Mouse (Mus musculus): Measurements from ENCODE around the gene Ctdspl. TPM values are rescaled to one million over a fixed set of nuclear protein-coding genes. Genes with fewer than 3 reads are reported as not detected.

Gene Ctdspl
- polyA plus RNA-seq, 1 experiment from 2014 or later, result 2.5 TPM

GRCm38 (mm10) chr9:119003990-119004702, 77.9 kb downstream of the Ctdspl start:
- H3K4me3 ChIP-seq (replicated peaks), result no peak overlapping the region
- H3K9ac ChIP-seq, result no peak overlapping the region
- H3K4me1 ChIP-seq (replicated peaks), result peaks cover 42% of the 10 kb centered on the region
- H3K4me2 ChIP-seq, result no peak overlapping the region
- H3K9me3 ChIP-seq (replicated peaks), result no peaks in the 10 kb centered on the region
- H3K36me3 ChIP-seq (replicated peaks), result no peaks in the 10 kb centered on the region
- WGBS (ENCODE audit: insufficient replicate concordance), result 74% methylated on average over 23 of the region's 23 CpGs
- H3K27ac ChIP-seq (replicated peaks), result no peak overlapping the region
- no peaks in the 10 kb centered on the region for H3K27me3 ChIP-seq
- no peak for ATAC-seq (ENCODE audit: insufficient read depth)

- no peak for ATAC-seq (ENCODE audit: insufficient read depth)
- Histone ChIP-seq H3K36me3 (replicated peaks) (no peaks in the 10 kb centered on the region), H3K4me2 (no peak overlapping the region), H3K4me3 (replicated peaks) (no peak overlapping the region), H3K4me1 (replicated peaks) (peaks cover 42% of the 10 kb centered on the region), H3K9me3 (replicated peaks) (no peaks in the 10 kb centered on the region), H3K27me3 (no peaks in the 10 kb centered on the region), H3K9ac (no peak overlapping the region), H3K27ac (replicated peaks) (no peak overlapping the region)
- WGBS (ENCODE audit: insufficient replicate concordance), result 86% methylated on average over 16 of the region's 16 CpGs
These were observed 78.4 kb downstream of the Ctdspl start for GRCm38 (mm10) chr9:119004703-119005076.

GRCm38 (mm10) chr9:119005303-119006029, 79.2 kb downstream of the Ctdspl start:
- no peak overlapping the region for H3K27ac ChIP-seq (replicated peaks)
- ATAC-seq (ENCODE audit: insufficient read depth), result no peak
- no peaks in the 10 kb centered on the region for H3K36me3 ChIP-seq (replicated peaks)
- H3K4me1 ChIP-seq (replicated peaks), result peaks cover 41% of the 10 kb centered on the region
- no peak overlapping the region for H3K4me3 ChIP-seq (replicated peaks)
- no peaks in the 10 kb centered on the region for H3K9me3 ChIP-seq (replicated peaks)
- WGBS (ENCODE audit: insufficient replicate concordance), result 72% methylated on average over 15 of the region's 15 CpGs
- H3K27me3 ChIP-seq, result no peaks in the 10 kb centered on the region
- H3K4me2 ChIP-seq, result no peak overlapping the region
- no peak overlapping the region for H3K9ac ChIP-seq

- H3K27ac ChIP-seq (replicated peaks), result no peak overlapping the region
- no peak overlapping the region for H3K4me3 ChIP-seq (replicated peaks)
- peaks cover 24% of the 10 kb centered on the region for H3K4me1 ChIP-seq (replicated peaks)
- no peak for ATAC-seq (ENCODE audit: insufficient read depth)
- no peak overlapping the region for H3K9ac ChIP-seq
- H3K36me3 ChIP-seq (replicated peaks), result no peaks in the 10 kb centered on the region; the same call in 1 of the 2 replicates
- 73% methylated on average over 10 of the region's 10 CpGs for WGBS (ENCODE audit: insufficient replicate concordance)
- no peak overlapping the region for H3K4me2 ChIP-seq
- H3K9me3 ChIP-seq (replicated peaks), result no peaks in the 10 kb centered on the region
- H3K27me3 ChIP-seq, result no peaks in the 10 kb centered on the region
These were observed 81.0 kb downstream of the Ctdspl start for GRCm38 (mm10) chr9:119007266-119007665.

- Histone ChIP-seq H3K4me1 (replicated peaks) (peaks cover 13% of the 10 kb centered on the region), H3K9ac (no peak overlapping the region), H3K36me3 (replicated peaks) (peaks cover 11% of the 10 kb centered on the region; the same call in 1 of the 2 replicates), H3K27me3 (no peaks in the 10 kb centered on the region), H3K9me3 (replicated peaks) (no peaks in the 10 kb centered on the region), H3K4me3 (replicated peaks) (no peak overlapping the region), H3K4me2 (no peak overlapping the region), H3K27ac (replicated peaks) (no peak overlapping the region)
- ATAC-seq (ENCODE audit: insufficient read depth), result no peak
- WGBS (ENCODE audit: insufficient replicate concordance), result 62% methylated on average over 7 of the region's 7 CpGs
These were observed 82.6 kb downstream of the Ctdspl start for GRCm38 (mm10) chr9:119008871-119009270.

GRCm38 (mm10) chr9:119010156-119010710, 84.0 kb downstream of the Ctdspl start:
- Histone ChIP-seq H3K4me2 (no peak overlapping the region), H3K4me1 (replicated peaks) (peaks cover 2% of the 10 kb centered on the region; the same call in 1 of the 2 replicates), H3K9ac (no peak overlapping the region), H3K9me3 (replicated peaks) (no peaks in the 10 kb centered on the region), H3K27ac (replicated peaks) (no peak overlapping the region), H3K36me3 (replicated peaks) (peaks cover 21% of the 10 kb centered on the region), H3K27me3 (no peaks in the 10 kb centered on the region), H3K4me3 (replicated peaks) (no peak overlapping the region)
- ATAC-seq (ENCODE audit: insufficient read depth), result no peak
- WGBS (ENCODE audit: insufficient replicate concordance), result 75% methylated on average over 13 of the region's 13 CpGs

GRCm38 (mm10) chr9:119016785-119017507, 90.7 kb downstream of the Ctdspl start:
- H3K27me3 ChIP-seq, result no peaks in the 10 kb centered on the region
- no peak overlapping the region for H3K27ac ChIP-seq (replicated peaks)
- no peak overlapping the region for H3K4me2 ChIP-seq
- no peak overlapping the region for H3K4me3 ChIP-seq (replicated peaks)
- no peak for ATAC-seq (ENCODE audit: insufficient read depth)
- no peaks in the 10 kb centered on the region for H3K9me3 ChIP-seq (replicated peaks)
- WGBS (ENCODE audit: insufficient replicate concordance), result 71% methylated on average over 7 of the region's 7 CpGs
- H3K36me3 ChIP-seq (replicated peaks), result peaks cover 33% of the 10 kb centered on the region
- no peak overlapping the region for H3K9ac ChIP-seq
- H3K4me1 ChIP-seq (replicated peaks), result no peaks in the 10 kb centered on the region

- no peak for ATAC-seq (ENCODE audit: insufficient read depth)
- 63% methylated on average over 7 of the region's 7 CpGs for WGBS (ENCODE audit: insufficient replicate concordance)
These were observed 95.5 kb downstream of the Ctdspl start for GRCm38 (mm10) chr9:119021731-119022130.

GRCm38 (mm10) chr9:119025263-119025662, 99.0 kb downstream of the Ctdspl start:
- peaks cover 4% of the 10 kb centered on the region; the same call in 1 of the 2 replicates for H3K4me1 ChIP-seq (replicated peaks)
- no peaks in the 10 kb centered on the region for H3K27me3 ChIP-seq
- peaks cover 11% of the 10 kb centered on the region for H3K36me3 ChIP-seq (replicated peaks)
- no peak overlapping the region for H3K4me3 ChIP-seq (replicated peaks)
- H3K27ac ChIP-seq (replicated peaks), result no peak overlapping the region
- 61% methylated on average over 6 of the region's 6 CpGs for WGBS (ENCODE audit: insufficient replicate concordance)
- H3K4me2 ChIP-seq, result no peak overlapping the region
- no peak overlapping the region for H3K9ac ChIP-seq
- no peaks in the 10 kb centered on the region for H3K9me3 ChIP-seq (replicated peaks)
- ATAC-seq (ENCODE audit: insufficient read depth), result no peak

More at GRCm38 (mm10) chr9:119021731-119022130, 95.5 kb downstream of the Ctdspl start:
- no peak overlapping the region for H3K9ac ChIP-seq
- no peak overlapping the region for H3K4me2 ChIP-seq
- H3K36me3 ChIP-seq (replicated peaks), result peaks cover 17% of the 10 kb centered on the region; the same call in 1 of the 2 replicates
- no peak overlapping the region for H3K27ac ChIP-seq (replicated peaks)
- H3K9me3 ChIP-seq (replicated peaks), result no peaks in the 10 kb centered on the region
- H3K4me1 ChIP-seq (replicated peaks), result no peaks in the 10 kb centered on the region
- H3K4me3 ChIP-seq (replicated peaks), result no peak overlapping the region
- no peaks in the 10 kb centered on the region for H3K27me3 ChIP-seq

- 78% methylated on average over 7 of the region's 7 CpGs for WGBS (ENCODE audit: insufficient replicate concordance)
- H3K27ac ChIP-seq (replicated peaks), result no peak overlapping the region
- no peaks in the 10 kb centered on the region for H3K9me3 ChIP-seq (replicated peaks)
- H3K36me3 ChIP-seq (replicated peaks), result peaks cover 10% of the 10 kb centered on the region
- H3K9ac ChIP-seq, result no peak overlapping the region
- ATAC-seq (ENCODE audit: insufficient read depth), result no peak
- H3K4me2 ChIP-seq, result no peak overlapping the region
- peaks cover 4% of the 10 kb centered on the region; the same call in 1 of the 2 replicates for H3K4me1 ChIP-seq (replicated peaks)
- H3K4me3 ChIP-seq (replicated peaks), result no peak overlapping the region
- no peaks in the 10 kb centered on the region for H3K27me3 ChIP-seq
These were observed 99.6 kb downstream of the Ctdspl start for GRCm38 (mm10) chr9:119025832-119026331.
